Mouse (Mus musculus) CH12F3 (cell line): Measurements from ENCODE around the gene Serinc2.

ENCODE experiments used
- in situ Hi-C: fragments of 300-500 bp; cut with MboI; formaldehyde crosslinking; loops from 2 replicates; pipeline ENCODE4 v1.14.3; 2020; ENCODE audit warnings: low sequenced_read_pairs

Serinc2 gene

DNA sequence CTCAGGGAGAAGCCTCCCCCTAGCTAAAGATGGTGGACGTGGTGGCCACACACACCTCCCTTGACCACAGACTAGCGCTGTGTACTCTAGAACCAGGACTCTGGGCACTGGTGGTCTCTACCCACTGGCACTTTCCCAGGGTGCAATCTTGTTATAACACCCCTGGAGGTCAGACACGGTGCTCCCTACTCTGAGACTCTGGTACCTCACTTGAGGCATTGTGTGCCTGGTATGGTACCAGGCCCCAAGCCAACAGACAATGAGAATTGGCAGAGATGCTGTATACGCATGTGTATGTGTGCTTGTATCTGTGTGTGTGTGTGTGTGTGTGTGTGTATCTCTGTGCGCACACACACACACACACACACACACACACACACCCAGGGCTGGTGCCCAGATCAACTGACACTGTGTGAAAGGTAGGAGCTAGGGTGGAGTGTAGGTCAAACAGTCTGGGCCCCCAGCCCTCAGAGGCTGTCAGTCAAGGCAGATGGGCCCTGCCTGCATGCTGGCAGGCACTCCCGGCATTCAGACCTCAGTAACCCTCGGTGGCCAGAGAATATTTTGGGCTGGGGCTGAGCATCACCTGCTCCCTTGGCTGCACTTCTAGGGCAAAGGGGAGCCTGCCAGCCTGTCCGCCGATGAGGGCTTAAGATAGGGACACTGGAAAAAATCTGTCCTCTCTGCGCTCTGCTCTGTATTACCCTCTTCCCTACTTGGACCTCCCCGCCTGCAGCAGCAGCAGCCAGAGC, 20.0 kb upstream of the Serinc2 start:
- in situ Hi-C loops = no loop called here

DNA sequence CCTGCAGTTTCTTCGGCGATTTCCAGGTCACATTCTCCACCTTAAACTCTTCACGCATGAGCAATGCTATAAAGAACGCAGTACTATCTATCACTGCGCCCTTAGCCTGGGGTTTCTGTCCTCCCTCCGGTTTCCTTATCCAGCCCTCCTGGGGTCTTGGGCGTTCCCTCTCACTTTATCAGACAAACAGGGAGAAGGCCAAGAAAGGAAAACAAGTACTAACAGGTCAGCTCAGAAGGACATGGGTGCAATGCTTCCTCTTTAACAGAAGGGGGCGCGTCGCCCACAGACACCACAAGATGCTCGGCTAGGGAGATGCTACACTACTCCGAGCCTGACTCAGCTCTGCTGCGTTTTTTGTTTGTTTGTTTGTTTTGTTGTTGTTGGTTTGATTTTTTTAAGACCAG, 18.1 kb upstream of the Serinc2 start:
- in situ Hi-C loops = no loop called here

DNA sequence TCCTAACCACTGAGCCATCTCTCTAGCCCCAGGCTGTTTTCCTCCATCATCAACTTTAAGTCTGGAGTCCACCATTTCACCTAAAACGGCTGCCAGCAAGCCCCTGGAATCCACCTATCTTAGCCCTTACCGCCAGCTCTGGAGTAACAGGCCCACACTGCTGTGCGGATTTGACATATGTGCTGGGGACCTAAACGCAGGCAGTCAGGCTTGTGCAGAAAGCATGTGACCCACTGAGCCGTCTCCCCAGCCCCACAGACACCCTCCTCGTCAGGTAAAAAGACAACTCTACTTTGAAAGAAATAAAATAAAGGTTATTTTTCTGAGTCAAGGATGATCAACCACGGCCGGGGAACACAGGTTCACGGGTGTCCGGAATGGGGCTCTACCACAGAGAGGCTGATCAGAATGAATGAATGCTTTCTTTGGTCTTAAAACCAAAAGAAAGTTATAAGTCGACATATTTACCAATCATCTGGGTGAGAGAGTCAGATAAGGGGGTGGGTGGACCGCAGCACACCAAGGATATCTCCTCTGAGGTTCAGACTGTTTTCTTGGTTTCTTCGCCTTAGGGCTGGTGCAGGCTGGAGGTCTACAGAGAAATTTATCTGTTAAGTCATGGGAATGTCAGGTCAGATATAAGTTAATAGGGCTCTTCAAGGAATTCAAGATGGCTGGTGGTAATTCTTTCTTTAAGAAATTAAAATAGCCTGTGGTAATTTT, 17.4 kb upstream of the Serinc2 start:
- in situ Hi-C loops = no loop called here

DNA sequence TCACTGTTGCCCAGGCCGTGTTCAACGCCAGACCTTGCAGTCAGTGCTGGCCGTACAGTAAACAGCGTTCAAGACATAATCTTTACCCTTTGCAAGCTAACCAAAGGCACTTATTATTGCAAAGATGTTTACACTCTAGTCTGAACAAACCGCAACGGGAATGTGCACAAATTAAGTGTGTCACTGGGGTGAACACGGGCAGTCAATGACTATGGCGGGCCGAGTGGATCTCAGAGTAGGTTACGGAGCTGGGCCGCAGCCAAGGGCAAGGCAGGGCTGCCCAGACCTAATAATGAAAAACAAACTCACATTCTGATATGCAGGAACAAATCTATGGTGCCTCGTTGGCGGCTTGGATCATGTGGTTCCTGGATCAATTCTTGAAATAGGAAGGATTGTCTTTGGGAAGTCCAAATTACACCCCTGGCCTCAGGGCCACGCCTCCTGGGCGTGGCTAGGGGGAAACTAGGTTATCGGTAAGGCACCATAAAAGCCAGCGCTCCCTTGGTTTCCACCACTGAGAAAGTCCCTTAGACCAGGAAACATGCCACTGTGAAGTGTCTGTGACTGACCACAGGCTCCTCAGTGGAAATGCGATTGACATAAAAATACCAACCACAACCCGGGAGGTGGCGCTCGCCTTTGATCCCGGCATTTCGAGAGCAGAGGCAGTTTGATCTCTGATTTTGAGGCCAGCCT, 16.2 kb upstream of the Serinc2 start:
- in situ Hi-C loops = no loop called here

DNA sequence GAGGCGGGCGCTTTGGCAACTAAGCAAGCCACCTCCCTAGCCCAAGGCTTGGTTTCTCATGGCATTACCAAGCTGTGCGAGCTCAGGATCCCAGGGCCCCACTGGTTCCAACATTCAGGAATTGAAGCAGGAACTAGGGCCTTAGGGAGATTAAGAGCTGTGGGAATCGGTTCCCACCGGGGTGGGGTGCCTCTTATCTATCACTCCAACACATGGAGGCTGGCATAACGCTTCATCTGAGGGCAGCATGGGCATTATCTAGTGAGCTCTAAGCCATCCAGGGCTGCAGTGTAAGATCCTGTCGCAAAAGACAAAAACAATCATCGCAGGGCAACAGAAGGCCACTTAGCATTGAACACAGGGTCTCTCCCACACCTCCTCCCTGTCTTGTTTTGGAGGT, 15.5 kb upstream of the Serinc2 start:
- in situ Hi-C loops = no loop called here

DNA sequence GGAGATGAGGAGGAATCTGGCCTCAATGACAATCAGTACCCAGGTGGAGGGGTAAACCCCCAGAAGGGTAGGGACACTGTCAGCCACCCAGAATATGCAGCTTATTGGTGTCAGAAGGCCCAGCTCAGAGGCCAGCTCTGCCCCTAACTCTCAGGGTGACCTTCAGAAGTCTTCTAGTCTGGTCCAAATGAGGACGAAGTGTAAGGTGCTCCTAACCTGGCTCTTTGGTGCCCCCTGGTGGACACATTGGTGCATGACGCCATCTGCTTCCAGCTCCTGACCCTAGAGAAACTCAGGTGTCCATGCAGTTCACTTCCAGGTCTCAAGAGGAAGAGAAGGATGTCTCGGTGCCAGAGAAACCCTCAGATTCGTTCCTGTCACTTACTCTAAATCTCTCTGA, 13.3 kb upstream of the Serinc2 start:
- in situ Hi-C loops = no loop called here

DNA sequence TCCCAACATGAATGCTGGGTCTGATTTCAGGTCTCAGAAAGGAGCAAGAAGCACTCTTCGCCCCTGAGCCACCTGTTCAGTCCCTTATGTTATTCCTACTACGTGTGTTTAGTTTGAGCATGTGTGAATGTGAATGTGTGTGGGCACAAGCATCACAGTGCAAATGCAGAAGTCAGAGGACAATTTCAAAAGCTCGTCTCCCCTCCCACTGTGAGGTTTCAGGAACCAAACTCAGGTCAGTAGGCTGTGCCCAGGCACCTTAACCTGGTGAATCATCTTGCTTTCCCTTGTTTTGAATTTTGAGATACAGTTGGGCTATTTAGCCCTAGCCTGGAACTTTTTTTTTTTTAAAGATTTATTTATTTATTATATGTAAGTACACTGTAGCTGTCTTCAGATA, 10.8 kb upstream of the Serinc2 start:
- in situ Hi-C loops = no loop called here

DNA sequence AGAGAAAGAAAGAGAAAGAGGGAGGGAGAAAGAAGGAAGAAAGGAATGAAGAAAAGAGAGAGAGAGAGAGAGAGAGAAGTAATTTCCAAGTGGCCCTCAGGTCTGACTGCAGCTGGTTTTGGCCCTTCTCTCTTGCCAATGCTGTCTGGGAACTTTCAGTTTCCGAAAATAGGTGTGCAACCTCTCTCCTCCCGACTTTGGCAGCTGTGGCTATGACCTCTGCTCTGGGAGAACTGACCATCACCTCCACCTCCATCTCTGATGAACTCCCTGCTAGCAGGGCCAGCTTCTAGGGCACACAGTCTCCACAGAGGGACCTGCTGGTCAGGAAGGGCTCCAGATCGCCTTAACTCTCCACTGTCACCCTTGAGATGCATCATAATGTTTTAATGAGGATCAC, 7.5 kb upstream of the Serinc2 start:
- in situ Hi-C loops = no loop called here

DNA sequence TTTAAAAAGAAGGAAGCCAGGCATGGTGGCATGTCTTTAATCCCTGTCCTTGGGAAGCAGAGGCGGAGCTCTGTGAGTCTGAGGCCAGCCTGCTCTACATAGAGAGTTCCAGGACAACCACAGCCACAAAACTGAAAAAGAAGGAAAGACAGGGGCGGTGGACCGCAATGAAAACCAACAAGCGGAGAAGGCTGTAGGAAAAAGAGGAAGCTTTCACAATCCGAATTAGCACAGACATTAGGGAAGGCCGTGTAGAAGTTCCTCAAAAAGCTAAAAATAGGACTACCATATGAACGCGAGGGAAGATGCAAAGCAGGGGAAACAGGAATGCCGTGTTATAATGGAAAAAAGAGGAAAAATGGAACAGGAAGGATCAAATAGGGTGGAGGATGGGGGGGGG, 4.8 kb upstream of the Serinc2 start:
- in situ Hi-C loops = no loop called here

DNA sequence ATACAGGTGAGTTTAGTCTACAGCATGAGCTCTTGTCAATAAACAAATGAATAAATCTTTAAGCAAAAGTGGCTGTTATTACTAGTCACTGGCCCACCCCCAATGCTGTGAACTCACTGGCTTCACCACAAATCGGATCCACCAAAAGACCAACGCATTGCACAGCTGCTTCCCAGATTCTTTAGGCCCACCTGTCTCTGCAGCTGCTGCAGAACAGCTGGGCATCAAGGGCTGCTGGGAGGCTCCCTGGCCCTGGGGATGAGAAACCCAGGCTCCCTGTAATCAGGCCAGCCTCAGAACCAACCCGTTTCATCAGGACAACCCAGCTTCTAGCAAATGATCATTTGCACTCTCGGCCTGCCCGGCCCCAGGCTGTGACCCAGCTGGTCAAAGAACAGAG, 3.9 kb upstream of the Serinc2 start:
- in situ Hi-C loops = no loop called here

DNA sequence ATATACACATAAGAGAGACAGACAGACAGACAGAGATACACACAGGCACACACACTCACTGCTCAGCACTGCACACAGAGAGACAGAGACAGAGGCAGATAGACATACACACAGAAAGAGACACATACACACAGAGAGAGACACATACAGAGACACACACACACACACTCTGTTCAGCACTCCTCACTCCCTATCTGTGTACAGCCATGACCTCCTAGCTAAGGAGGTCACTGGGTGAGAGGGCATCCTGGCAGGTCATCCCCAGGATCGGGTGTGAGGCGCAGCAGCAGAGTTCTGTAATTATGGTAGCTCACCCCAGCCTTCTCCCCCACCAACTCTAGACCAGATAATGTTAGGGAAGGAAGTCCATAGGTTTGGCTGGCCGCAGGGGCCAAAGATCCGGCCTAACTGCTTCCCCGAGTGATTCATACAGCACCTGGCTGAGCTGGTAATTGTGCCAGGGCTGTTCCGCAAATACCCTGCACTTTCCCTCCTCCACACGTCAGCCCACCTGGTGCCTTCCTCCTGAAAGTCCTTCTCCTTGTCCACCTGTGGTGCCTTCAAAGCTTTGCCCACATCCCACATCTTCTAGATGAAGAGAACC, 2.3 kb downstream of the Serinc2 start:
- in situ Hi-C loops = no loop called here

DNA sequence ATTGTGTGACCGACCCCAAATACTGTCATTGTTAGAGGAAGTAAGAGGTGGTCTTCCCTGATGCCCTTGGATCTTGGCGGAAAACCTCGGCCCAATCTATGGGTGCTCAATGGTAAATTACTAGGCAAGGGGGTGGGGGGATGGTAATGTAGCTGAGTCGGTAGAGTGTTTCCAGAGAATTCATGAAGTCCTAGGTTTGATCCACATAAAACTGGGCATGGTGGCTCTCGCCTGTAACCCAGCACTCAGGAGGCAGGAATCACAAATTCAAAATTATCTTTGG, 3.2 kb downstream of the Serinc2 start:
- in situ Hi-C loops = no loop called here

DNA sequence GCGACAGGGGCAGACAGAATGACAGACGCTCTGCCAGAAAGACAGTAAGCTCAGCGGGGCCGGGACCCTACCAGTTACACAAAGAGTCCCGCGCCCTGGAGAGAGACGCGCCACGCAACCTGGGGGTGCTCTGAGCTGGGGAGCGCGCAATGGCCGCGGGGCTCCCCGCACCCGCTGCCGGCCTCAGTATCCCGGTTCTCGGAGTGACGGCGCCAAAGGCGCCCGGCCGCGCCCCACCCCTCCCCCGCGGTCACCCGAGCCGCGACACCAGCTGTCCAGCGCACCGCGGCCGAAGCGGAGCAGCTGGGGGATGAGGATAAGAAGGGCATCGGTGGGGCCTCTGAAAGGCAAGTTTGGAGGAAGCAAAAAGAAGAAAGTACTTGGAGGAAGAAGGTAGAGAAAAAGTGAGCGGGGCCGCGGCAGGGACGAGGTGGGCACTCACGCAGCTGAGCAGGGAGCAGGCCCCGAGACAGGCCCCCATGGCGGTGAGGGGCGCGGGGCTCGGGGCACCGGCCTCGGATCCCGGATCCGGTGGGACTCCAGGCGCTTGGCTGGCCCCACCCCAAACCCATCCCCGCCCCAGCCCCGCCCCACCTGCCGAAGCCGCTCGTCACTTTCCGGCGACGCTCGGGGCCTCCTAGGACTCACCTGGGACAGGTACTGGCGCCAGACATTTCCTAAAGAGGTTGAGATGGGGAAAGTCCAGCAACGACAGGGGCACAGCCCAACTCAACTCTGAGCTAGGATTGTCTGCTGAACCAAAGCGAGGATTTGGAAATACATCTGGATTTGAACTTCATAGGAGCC, 3.8 kb downstream of the Serinc2 start:
- in situ Hi-C loops = no loop called here

DNA sequence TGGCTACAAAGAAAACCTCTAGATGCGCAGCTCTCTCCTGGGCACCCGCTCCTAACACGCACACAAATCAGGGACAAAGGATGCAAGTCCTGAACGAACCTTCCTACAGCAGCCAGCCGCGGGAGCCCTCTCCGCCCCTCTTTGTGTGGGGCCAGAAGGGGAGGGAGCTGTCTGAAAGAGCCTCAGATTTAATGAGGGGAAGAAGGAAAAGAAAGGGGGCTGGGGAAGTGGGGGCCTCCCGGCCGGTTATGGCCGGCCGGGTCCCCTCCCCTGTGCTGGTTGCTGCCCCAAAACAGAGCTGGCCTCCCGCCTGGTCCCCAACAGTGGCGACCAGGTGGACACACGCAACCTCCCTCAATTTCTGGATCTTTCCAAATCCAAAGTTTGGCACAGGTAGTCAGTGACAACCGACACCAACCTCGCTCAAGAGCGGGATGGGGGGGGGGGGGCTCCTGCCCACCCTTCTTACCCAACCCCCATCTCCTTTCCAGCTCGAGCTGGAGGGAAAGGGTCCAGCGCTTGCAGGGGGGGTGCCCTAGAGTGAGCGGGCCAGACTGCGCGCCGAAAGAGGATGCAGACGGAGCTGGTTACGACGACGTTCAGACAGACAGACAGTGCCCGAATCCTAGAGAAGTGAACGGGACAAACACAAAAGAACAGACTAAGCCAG, 4.5 kb downstream of the Serinc2 start:
- in situ Hi-C loops = no loop called here

DNA sequence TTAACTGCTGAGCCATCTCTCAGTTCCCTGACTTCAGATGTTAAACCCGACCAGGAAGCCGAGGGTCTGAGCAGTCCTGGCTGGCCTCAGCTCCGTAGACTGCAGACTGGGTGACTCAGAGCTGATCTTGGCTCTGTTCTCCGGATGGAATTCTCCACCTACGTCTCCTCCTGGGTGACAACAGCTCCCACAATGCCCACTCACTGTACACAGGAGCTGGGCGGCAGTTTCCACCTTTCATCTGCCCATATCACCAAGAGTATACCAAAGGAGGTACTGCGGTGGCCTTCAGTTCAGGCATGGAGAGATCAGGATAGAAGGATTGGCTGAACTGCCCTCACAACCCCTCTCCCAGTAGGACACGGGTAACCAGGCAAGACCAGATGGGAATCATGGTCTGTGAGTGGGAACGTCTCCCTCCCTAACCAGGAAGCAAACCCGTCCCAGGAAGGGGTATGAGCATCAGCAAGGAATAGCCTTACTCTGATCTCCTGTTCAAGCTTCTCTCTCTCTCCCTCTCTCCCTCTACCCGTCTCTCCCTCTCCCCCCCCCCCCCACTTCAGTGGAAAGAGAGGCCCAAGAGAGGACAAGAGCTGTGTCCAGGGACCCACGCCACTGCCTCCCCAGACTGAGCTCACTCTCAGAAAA, 5.2 kb downstream of the Serinc2 start:
- in situ Hi-C loops = no loop called here

DNA sequence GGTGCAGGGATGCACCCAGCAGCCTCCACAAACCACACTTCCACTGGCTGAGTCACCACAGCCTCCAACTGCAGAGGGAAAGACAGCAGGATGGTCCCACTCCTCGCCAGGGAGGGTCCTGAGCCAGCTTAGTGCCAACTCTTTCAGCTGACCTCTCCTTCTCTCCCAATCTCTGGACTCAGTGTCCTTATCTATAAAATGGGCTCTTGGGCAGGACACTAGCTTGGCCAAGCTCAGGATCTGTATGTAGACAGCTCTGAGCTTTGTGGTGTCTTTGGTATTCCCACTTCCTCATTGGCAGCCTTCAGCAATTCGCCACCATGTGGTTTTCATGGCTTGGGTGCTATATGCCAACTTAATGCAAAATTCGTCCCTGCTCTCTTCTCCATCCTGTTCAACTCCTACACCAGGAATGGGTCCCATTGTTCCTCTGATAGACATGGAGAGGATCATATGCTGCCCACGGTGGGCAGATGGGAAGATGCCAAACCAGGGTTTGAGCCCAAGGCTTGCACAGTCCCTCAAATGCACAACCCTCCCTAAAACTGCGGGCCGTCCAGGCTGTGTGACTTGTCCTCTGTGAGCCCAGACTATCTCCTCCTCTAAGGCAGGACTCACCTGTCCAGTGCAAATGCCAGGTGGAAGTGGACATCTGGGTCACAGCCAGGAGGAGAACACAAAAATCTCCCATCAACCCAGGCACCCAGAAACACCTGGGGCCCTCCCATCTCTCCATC, 8.2 kb downstream of the Serinc2 start:
- in situ Hi-C loops = no loop called here

DNA sequence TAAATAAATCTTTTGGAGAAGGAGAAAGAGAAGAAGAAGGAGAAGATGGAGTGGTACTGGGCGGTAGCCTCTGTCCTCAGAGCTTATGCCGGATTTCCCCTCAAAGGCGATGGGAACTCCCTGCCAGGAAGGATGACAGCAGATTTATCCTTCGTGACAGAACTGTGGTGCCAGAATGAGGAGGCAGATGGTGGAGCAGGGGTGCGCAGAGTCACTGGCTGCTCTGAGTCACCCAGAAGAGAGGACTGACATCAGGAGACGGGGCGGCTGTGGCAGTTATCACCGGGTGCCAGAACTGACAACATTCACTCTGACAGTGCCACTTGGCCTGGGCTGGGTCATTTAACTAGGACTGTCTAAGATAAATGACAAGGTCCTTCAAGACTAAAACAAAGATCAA, 8.9 kb downstream of the Serinc2 start:
- in situ Hi-C loops = no loop called here

DNA sequence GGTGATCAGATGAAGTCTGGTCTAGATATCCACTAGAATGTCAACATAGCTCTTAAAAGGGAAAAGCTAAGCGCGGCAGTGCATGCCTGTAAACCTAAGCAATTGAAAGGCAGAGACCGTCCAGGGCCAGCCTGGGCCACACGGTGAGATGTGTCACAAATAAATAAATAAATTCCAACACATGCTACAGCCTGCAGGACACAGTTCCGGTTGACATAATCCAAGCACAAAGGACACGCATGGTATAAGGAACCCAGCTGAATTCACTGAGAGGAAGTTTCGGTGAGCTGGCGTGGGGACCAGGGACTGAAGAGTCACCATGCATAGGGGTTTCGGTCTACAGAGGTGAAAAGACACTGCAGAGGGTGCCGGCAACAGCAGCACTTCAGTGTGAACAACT, 10.3 kb downstream of the Serinc2 start:
- in situ Hi-C loops = no loop called here

DNA sequence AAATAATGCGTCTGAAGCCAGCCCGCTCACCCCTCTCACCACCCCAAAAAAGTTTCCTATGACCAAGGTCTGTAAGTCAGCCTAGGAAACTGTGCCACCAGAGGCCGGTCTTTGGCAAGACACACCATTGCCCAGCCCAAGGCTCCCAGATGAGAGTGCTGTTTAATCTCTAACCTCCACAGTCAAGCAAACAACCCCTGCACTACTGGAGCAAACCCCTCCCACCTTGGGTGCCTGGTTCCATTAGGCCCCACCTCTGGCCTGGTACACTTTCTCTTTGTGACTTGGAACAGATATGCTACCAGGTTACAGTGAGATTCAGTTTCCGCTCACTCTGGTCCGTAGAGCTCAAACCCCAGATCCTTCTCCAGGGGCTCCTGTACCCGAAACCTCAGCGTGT, 11.9 kb downstream of the Serinc2 start:
- in situ Hi-C loops = no loop called here
